Mouse (Mus musculus) naive thymus-derived CD4-positive, alpha-beta T cell, adult 2 months (primary cell): ENCODE data around the gene Runx2.

ENCODE experiments used
- DNase-seq: peaks from one replicate; pipeline ENCODE4 v3.0.0-alpha.2; 2011; ENCODE audit warnings: low read depth

Runx2 gene

DNA sequence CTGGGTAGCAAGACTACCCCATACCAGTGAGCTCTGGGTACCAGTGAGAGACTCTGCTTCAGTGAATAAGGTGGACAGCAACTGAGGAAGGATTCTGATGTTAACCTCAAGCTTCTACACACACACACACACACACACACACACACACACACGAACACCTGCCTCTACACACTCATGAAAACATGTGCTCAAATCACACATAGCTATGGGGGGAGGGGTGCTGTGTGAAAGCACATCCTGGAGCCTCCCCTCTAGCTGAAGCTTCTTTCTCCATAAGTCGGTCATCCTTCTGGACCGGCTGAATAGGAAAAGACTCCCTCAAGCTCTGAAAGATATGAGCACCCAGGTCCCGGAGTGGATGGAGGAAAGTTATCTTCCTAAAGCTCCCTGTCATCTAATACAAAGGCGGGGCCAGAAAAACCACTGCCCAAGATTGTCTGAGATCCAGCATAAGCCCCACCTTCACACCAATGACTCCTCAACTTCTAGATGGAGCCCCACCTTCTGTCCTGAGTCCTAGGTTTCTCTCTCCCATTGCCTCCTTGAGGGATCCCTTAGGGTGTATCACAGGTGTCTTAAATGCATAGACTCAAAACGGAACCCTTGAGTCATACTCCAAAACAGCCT is 152.4 kb downstream of the Runx2 start:
- DNase-seq: no peak

DNA sequence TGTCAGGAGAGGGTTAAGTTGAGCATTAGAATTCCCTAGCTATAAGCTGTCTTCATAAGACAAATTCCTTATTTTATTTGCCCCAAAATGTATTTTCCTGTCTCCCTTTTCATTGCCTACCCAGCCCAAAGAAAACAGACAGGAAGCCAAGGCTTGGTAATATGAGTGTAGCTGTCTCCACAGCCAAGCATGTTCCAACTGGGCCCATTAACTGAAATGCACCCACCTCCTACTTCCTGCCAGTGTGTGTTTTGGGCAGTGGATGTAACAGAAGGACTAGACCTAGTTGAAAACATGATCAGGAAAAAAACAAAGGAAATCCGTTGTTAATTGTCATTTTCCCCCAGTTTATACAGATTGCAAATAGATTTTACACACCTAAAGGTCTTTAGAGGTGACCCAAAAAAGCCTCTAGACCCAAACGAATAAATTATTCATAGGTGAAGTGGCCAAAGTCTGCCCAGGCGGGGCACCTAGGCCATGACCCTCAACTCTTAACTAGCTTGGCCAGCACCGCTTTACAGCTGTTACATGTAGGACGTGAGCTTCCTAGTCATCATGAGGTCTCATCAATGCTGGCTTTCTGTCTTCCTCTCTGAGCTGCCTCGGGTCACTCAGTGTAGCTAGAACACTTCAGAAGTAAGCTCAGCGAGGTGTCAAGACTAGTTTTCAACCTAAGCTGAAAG is 154.3 kb downstream of the Runx2 start:
- DNase-seq: no peak

DNA sequence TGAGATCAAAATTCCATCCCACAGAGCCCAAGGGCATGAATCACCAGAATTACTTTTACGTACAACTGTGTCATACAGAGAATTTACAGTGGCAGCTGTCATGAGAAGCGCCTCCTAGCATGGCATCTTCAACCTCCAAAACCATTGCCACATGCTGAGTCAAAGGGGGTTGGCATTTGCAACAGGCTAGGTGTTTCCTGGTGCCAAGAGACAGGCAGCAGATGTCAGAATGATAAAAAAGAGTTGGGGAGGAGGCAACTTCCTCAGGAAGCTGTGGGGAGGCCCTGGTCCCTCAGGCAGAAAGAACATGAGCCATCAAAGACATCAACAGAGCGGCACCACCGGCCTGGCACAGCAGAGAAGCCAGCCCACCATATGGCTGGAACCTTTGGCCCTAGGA is 160.1 kb downstream of the Runx2 start:
- DNase-seq: peak; percentile 79

DNA sequence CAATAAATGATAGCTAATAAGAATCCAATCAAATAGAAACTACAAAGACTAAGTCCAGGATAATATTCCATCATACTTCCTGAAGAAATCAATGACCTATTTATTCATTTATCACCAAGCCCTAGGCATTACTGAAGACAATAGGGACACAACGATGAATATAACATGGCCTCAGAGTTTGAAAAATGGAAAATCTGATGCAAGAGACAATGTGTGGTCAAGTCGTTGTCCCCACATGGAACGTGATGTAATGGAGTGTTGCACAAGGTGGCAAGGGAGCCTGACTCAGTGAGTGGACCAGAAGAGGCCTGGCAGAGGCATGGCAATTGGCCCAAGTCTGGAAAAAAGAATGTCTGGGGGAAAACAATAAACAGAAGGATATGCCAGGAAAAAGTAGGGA is 161.5 kb downstream of the Runx2 start:
- no peak for DNase-seq

DNA sequence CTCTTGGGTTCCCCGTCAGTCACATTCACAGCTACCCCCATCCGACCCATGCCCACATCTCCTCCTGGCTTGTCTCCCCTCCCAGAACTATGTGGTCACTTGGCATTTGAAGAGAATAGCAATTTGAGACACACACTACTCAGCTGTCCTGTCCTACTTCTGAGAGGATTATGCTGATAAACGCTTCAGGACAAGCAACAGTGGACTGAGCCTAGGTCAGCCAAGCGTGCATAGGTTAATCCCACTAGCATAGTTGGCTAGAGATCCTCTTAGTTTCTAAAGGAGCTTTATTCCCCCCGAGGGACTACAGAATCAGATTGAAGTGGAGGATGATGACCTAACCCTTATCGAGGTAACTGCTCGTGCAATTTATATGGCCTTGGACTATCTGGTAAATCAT is 162.5 kb downstream of the Runx2 start:
- DNase-seq: no peak

DNA sequence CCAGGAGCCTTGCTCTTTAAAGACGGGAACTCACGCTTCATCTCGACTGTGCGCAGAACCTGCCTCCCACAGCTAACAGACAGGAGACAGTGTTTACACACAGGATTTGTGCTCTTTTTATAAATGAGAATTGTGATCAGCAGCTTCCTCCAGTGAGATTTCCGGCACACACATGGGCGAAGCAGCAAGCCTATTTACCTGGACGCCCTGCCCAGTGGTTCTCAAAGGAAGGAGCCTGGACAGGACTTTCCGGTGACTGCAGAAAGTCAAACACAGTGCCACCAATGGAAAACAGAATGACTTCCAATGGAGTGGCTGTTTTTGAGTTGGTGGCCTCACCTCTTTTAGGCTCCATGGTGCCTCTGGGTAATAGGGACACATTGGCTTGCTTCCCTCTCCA is 163.0 kb downstream of the Runx2 start:
- no peak for DNase-seq

DNA sequence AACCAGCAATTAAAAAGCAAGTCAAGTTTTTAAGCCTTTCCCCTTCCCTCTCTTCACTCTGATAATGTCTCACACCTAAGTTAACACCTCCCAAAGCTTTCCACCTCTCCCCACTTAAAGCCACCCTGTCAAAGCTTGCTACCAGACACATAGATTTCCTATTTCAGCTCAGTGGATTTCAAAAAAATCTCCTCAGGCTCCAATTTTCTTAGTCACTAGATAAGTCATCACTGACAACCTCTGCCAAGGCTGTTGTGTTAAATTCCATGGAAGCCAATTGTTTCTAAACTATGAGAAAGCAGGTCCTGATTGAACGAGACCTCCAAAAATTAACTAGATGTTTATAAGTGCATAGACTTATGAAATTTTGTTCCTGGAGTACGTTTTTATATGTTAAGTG is 164.2 kb downstream of the Runx2 start:
- DNase-seq: no peak

DNA sequence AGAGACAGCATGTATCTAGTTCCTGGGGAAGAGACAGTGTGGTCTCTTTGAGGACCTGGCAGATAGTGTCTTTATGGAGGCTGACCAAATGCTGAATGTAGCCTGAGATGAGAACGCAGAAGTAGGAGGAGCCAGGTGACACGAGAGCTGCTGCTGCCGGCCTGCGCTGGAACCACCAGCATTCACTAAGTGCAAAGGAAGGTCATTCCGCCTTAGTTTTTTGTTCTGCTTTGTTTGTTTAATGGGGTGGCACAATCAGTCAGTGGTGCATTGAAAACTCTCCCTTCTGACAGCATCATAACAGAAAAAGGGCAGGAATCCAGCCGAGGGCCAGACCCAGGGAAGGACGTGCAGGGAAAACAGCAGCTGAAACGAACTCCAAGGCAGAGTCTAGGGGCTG is 165.5 kb downstream of the Runx2 start:
- no peak for DNase-seq

DNA sequence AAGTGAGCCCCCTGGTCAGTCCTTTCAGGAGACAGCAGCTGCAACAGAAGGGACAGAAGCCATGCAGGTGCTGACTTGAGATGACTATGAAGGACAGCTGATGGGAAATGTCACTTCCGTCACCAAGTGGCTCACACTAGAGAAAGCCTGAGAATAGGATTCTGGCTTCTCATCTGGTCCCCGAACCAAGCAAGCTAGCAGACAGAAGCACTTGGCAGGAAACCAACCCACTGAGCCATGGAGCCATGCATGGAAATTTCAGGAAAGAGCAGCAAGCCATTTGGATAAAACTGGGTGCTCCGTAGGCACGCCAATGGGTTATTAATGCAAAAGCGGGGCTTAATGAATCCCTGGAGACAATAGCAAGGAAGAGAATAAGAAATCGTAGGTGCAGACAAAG is 166.7 kb downstream of the Runx2 start:
- no peak for DNase-seq

DNA sequence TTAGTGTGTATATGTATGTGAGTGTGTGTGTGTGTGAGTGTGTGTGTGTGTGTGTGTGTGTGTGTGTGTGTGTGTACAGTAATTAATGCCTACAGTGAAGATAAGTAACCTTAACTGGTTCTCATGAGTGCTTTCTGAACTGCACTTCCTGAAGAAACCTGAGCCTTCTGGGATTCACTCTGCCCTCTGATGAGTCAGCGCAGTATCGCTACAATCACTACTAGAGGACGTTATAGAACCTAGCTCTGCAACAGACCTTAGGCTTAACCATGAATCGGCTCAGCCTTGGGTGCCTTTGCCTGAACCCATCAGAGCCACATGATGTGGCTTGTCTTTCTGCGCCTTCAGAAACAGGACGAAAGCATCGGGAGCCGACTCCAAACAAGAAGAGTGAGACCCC is 169.5 kb downstream of the Runx2 start:
- no peak for DNase-seq

DNA sequence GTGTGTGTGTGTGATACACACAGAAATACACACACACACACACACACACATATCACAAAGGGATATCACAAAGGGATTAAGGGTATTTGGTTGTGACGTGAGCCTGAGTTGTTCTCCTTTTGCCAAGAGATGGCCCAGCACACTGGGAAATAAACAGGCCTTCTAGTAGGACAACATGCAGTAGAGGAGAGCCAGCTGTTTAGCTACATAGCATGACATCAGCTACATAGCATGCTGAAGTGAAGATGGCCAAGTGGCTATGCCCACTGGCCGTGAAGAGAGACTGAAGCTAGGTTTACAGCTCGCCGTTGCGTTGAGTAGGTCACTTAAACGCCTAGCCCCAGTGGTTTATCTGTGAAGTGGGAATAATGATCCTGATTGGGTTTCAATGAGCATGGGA is 171.3 kb downstream of the Runx2 start:
- no peak for DNase-seq

DNA sequence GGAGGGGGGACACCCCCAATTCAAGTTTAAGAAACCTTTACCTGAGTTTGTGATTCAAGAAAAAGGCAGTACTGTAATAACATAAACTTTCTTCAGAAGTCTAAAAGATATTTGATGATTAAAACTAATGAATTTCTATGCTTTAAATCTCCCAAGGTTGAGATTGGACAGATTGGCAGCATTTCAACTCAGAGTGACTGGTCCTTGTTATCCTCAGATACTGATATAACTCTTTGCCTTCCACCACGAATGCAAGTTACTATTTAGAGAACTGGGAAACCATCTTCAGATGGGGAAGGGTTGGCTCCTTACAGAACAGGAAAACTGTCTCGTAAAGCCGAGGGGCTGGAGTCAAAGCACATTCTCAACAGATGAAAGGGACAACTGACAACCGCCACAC is 172.5 kb downstream of the Runx2 start:
- no peak for DNase-seq

DNA sequence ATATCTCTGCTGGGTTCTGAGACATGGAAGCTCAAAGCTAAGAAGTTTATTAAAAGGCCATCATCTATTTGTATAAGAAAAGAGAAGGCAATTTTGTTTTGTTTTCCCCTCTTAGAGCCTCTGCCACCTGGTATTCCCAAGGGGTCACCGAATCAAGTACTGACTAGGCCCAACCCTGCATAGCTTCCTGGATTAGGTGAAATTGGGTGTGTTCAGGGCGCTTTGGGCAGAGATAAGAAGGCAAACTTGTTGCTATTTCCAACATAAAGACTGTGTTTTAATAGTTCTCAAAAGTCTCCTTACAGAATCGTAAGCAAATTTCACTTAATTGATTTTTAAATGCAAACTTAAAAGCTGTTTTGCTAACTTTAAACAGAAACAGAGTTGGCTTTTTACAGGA is 173.7 kb downstream of the Runx2 start:
- DNase-seq: no peak

DNA sequence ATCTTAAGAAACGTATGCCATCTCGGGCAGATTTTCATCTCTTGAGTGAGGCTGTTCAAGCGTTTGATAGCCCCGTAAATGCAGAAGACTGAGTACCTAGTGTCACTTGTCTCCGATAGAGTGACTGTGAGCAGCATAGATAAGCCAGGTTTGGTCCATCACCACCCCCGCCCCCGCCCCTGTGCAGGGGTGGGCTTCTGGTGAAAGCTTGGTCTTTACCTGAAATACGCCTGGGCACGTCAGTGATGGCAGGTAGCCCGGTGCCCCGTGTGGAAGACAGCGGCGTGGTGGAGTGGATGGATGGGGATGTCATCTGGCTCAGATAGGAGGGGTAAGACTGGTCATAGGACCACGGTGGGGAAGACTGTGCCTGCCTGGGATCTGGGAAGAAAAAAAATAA is 175.2 kb downstream of the Runx2 start:
- no peak for DNase-seq

DNA sequence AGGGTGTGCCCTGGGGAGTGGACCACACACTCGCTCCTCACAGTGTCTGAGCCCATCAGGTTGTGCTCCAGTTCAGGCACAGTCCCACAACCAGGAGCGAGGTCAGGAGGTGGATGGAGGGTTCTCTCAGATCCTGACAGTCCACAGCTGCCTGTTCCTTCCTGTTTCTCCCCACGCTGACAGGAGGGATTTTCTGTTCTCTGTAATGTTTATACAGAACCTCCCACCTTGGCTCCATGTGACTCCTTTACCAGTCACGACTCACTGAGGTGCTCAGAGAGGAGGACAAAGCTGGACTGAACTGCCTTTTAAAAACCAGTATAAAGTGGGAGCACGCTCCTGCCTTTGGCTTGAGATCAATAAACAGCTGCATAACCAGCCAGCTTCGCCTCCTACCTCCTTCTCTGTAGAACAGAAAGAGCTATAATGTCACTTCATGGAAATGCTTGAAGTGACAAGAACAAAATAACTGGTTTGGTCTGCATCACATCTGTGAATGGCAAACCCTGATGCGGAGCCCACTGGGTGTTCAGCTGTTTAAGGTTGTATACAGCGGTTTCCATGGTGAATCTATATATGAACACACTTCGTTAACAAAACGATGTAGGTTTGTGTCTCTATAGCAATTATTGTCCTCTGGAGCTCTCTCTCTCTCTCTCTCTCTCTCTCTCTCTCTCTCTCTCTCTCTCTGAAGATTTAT is 177.3 kb downstream of the Runx2 start:
- no peak for DNase-seq

DNA sequence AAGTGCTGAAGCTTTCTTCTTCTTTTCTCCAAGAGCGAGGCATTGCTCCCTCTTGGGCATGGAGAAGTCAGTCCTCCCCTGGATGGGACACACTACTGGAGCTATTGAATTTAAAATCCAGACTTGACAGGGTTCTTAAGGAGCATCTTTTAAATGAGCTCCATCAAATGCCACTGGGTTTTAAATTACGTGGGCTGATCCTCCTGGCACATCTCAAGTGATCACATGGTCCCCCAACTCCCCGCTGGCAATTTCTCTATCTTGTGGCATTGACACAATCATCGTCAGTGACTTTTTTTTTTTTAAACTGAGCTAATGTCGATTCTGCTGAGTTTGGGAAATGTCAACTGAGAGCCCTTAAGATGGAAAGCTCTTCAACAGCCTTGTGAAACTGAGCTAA is 180.1 kb downstream of the Runx2 start:
- no peak for DNase-seq

DNA sequence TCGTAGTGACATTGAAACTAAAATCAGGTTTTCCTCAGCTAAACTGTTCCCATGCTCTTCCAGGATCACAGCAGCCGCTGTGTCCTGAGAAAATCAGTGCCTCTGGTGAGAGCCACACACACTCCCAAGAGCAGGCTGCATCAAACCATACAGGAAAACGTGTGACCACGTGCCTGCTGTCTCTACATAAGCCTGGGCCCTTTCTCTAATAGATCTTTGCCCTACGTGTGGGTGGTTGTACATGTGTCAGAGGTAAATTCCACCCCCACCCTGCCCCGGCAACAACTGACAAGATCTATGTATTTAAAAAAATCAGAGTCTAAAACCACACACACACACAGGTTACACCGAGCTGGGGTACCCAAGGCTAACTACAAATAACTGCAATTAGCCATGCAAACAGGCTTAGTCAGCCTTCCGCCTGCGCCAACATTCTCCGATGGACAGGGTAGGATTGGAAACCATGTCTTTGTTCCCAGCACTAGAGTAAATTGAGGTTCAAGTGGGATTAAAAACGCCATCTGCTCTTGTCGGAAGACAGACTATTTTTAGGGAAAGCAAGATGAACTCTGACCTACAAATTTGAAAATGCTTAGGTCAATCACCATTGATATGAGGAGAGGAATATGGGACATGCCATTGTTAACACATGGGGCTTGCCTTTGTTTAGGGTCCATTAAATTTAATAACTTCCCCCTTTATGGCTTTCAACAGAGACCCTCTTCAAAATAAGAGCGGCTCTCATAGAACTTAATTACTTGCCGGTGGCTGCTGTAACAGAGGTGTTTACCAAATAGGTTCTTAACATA is 180.8 kb downstream of the Runx2 start:
- DNase-seq: no peak

DNA sequence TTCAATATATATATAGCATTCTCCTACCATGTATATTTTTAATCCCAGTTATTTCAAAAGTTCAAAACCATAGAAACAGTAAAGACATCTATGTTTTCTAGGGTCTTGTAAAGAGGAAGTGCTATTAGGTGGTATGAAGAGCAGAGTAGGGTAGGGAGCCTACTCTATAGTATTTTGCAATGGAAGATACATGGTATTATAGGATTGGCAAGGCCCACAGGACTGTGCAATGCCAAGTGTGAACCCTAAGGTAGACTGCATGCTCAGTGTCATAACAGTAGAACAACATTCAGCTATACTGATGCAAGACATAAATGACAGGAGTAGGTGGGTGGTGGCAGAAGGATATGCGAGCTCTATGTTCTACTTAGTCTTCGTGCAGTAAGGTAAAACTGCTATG is 181.7 kb downstream of the Runx2 start:
- no peak for DNase-seq

DNA sequence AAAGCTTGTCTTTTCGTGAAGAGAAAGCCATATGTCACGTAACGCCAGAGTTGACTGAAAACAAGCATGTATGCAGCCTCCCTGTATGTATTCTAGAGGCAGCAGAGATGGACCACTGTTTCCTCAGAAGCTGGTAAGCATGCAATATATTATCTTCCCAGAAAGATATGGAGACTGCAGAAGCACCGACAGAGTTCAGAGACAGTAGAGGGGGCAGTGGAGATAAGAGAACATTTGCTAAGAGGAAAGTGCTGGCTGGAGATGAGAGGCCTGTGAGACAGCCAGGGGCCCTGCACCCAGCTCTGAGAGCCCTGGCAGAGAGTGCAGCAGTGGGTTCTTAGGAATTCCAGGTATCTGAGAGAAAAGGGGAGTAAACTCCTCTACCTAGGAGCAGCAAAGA is 182.3 kb downstream of the Runx2 start:
- DNase-seq: no peak

DNA sequence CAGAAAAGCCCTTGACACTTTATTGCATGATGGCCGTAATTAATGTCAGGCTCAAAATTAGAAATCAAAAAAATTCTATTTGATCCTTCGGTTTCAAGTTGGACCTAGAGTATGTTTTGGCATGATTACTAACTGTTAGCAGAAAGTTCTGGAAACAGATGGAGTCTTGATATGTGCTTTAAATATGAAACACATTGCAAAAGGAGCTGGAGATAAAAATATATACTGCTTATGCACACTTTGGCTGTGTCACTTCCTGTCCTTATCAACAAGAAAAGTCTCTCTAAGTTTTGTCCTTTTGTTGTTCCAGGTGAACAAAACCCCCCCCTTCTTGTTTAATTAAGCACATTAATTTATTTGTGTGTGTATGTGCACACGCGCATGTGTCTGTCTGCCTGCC is 183.0 kb downstream of the Runx2 start:
- no peak for DNase-seq

DNA sequence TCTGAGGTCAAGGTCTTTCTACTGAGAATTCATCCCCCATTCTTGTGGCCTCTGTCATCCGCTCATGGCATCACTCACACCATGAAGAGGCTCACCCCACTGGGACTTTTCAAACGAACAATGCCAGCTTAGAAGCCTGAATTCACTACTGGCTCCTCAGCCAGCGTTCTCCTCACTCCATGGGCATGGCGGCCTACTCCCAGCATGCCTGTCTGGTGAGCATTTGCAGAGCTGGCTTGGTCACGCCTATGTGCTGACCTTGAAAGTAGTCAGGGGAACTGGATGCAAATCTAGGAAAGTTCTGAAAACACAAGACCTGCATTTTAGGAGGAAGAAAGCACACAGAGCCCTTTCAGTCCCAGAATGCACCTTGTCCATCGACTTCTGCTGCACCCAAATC is 187.3 kb downstream of the Runx2 start:
- DNase-seq: no peak

DNA sequence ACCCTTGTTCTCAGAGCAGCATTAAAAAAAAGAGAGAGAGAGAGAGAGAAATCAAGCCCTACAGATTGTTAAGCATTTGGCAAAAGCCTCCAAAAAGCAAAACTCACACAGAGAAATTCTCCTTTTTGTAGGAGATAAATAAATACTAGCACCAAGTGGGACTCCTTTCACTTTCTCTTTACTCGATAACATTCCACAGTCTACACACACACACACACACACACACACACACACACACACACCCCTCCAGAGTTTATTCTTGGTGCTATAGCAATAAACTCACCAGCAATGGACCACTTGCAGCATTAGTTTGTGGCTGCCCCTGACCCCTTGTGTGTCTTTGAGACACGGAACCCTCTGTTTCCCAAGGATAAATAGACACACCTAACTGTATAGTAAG is 190.9 kb downstream of the Runx2 start:
- DNase-seq: no peak

DNA sequence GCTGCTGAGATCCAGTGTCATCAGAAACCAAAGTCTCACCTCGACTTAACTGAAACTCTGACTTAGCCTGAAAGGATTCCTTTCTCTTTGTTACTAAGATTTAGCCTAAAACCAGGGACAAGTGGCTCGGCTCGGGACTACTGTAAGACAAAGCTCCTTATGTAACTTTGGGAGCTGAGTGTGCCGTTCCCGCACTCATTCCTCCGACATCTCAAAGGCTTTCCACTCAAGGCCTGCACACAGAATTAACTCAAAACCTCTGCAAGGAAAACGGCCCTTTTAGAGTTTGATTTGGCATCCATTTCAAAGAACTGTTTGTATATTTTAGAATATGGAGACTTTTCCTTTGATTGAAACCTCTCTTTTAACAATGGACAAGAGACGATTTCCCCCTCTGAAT is 191.3 kb downstream of the Runx2 start:
- no peak for DNase-seq
